Mouse (Mus musculus): Measurements from ENCODE around the gene Gnb2.

- TF ChIP-seq CTCF (conservative IDR thresholded peaks at IDR 0.05; ENCODE audit: insufficient read depth, insufficient read length, low read depth, low read length) (no peak), POLR2A (IDR thresholded peaks at IDR 0.05; ENCODE audit: low read depth, low read length) (no peak)
These were observed 41.8 kb downstream of the Gnb2 start for GRCm38 (mm10) chr5:137491559-137491958.
